Mouse (Mus musculus) intestine, embryonic 14.5 days (tissue): ENCODE data around the gene Nsd2. TPM values are rescaled to one million over a fixed set of nuclear protein-coding genes. Genes with fewer than 3 reads are reported as not detected.

Source experiments
- microRNA-seq: library from miRNA; unstranded; fragments of <30 nt; microRNA quantifications from one replicate; pipeline ENCODE4, GENCODE M21; 2016
- polyA plus RNA-seq: library from polyadenylated mRNA; unstranded; fragments of >200 nt; fragmentation: Nextera tagmentation; extraction: Ambion mirVana; gene quantifications from 2 replicates; pipeline ENCODE4 v1.2.1, GENCODE M21; 2014

Nsd2 gene
- polyA plus RNA-seq, 1 experiment from 2014 or later, result 56.7 TPM

Small RNA genes within 50 kb of the gene (microRNA-seq; reads per million reads assigned to microRNA genes)
- gene Mir7024, result 0.51 reads per million

Other genes starting within 250 kb of the Nsd2 start
- 67.4 and 69.8 TPM in 2 replicates for gene Fam53a, start 191.1 kb upstream of the Nsd2 start, polyA plus RNA-seq
- 0.27 and 0.46 TPM in 2 replicates for gene Gm9903, start 190.8 kb upstream of the Nsd2 start, polyA plus RNA-seq
- gene Slbp, start 168.2 kb upstream of the Nsd2 start, polyA plus RNA-seq, result 214 and 230 TPM in 2 replicates
- gene Tacc3, start 162.6 kb upstream of the Nsd2 start, polyA plus RNA-seq, result 174 and 191 TPM in 2 replicates
- gene Tmem129, start 162.3 kb upstream of the Nsd2 start, polyA plus RNA-seq, result 39.3 and 42.4 TPM in 2 replicates
- gene Fgfr3, start 99.1 kb upstream of the Nsd2 start, polyA plus RNA-seq, result 11.1 and 13.7 TPM in 2 replicates
- 39.8 and 43.8 TPM in 2 replicates for gene Letm1, start 37.9 kb upstream of the Nsd2 start, polyA plus RNA-seq
- gene Nelfa, start 115.7 kb downstream of the Nsd2 start, polyA plus RNA-seq, result 53.9 and 54.1 TPM in 2 replicates
- gene Gm1673, start 162.7 kb downstream of the Nsd2 start, polyA plus RNA-seq, result 69.7 and 74.9 TPM in 2 replicates
- gene Nat8l, start 175.3 kb downstream of the Nsd2 start, polyA plus RNA-seq, result 0.39 and 0.42 TPM in 2 replicates